Mouse (Mus musculus): ENCODE measurements around the gene C8a. TPM values are rescaled to one million over a fixed set of nuclear protein-coding genes. Genes with fewer than 3 reads are reported as not detected.

The C8a gene
- polyA plus RNA-seq, 2 experiments: 10.3 to 12.4 TPM

DNA sequence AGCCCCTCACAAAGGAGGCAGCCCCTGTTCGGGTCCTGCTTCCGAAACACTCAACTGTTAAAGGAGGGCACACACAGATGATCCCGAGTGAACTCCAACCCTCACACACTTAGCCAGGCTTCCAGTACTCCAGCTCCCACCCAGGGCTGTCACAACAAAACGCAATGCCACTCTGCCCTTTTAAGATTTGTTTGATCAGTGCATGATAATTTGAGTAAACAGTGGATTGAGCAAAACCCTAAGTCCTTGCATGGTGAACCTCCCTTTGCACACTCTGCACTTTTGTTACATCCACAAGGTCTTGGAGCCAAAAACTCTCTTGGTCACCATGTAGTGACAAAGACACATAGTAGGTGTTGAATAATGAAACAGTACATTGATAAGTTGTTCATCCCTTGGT is 72.1 kb downstream of the C8a start:
- Histone ChIP-seq H3K36me3 (replicated peaks; ENCODE audit: control insufficient read depth, insufficient read depth, low read depth) (no peaks in the 10 kb centered on the region), H3K27me3 (ENCODE audit: control insufficient read depth, insufficient read depth, low read length) (no peaks in the 10 kb centered on the region), H3K27ac (no peak overlapping the region), H3K4me1 (replicated peaks; ENCODE audit: control insufficient read depth in 2 of 2, insufficient read depth in 2 of 2, low read length in 1 of 2) (no peaks in the 10 kb centered on the region), H3K9me3 (ENCODE audit: control insufficient read depth, low read length) (no peaks in the 10 kb centered on the region), H3K9ac (replicated peaks) (no peak overlapping the region), H3K4me3 (ENCODE audit: insufficient read depth in 1 of 2, low read depth in 2 of 2, low read length in 2 of 2) (no peak overlapping the region), H3K4me2 (ENCODE audit: low read depth) (no peak overlapping the region)
- WGBS (ENCODE audit: insufficient replicate concordance): 55% methylated on average over 4 of the region's 4 CpGs
- DNase-seq (ENCODE audit: low read depth in 3 of 3, low spot score in 3 of 3) (no peak), ATAC-seq (ENCODE audit: insufficient read depth) (no peak)
- no peak for TF ChIP-seq EP300 (IDR thresholded peaks at IDR 0.05; ENCODE audit: low read depth)
- TF ChIP-seq CTCF (IDR thresholded peaks at IDR 0.05; ENCODE audit: low read depth): no peak

DNA sequence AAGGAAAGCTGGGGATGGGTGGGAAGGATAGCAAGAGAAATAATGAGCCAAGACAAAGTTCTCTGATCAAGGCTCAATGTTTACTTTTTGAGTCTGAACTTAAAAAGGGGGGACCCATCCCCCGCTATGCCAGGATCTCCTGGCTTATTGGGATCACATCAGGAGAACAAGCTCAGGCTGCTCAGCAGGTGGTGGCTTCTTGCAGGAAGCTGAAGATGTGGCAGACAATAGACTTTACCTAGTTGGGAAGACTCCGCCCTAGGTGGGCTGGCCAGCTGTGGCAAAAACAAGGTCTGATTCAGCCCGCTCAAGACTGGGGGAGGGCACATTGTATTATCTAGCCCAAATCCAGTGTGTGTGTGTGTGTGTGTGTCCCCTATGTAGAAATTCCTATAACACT is 74.6 kb downstream of the C8a start:
- H3K9me3 ChIP-seq (ENCODE audit: control insufficient read depth, low read length): no peaks in the 10 kb centered on the region
- no peak for TF ChIP-seq CTCF (IDR thresholded peaks at IDR 0.05; ENCODE audit: low read depth)
- H3K4me2 ChIP-seq (ENCODE audit: low read depth): no peak overlapping the region
- H3K9ac ChIP-seq (replicated peaks): no peak overlapping the region
- DNase-seq (ENCODE audit: low read depth in 3 of 3, low spot score in 3 of 3): no peak
- H3K27ac ChIP-seq: no peak overlapping the region
- no peaks in the 10 kb centered on the region for H3K36me3 ChIP-seq (replicated peaks; ENCODE audit: control insufficient read depth, insufficient read depth, low read depth)
- no peaks in the 10 kb centered on the region for H3K27me3 ChIP-seq (ENCODE audit: control insufficient read depth, insufficient read depth, low read length)
- WGBS (ENCODE audit: insufficient replicate concordance): 66% methylated on average over 3 of the region's 3 CpGs
- no peak for ATAC-seq (ENCODE audit: insufficient read depth)
- H3K4me1 ChIP-seq (replicated peaks; ENCODE audit: control insufficient read depth in 2 of 2, insufficient read depth in 2 of 2, low read length in 1 of 2): no peaks in the 10 kb centered on the region
- no peak overlapping the region for H3K4me3 ChIP-seq (ENCODE audit: insufficient read depth in 1 of 2, low read depth in 2 of 2, low read length in 2 of 2)

DNA sequence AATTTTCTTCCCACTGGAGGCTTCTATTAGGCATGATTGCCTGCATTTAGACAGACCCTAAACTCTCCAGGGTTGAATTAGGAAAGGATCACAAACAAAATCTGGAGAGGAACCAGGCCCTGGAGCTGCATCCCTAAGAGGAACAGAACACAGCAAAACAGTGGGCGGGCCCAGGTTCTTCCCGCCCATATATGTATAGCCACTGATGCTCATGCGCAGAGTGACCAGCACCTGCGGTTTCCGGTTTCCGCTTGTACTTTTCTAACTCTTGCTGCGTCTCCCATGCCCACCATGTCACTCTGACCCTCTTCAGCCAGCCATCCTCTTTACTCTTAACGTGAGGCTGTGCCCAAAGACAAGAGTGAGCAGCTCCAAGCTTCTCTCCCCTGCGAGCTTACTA is 77.2 kb downstream of the C8a start:
- DNase-seq (ENCODE audit: low read depth in 3 of 3, low spot score in 3 of 3) (no peak), ATAC-seq (ENCODE audit: insufficient read depth) (no peak)
- no peaks in the 10 kb centered on the region for H3K9me3 ChIP-seq (ENCODE audit: control insufficient read depth, low read length)
- no peak overlapping the region for H3K9ac ChIP-seq (replicated peaks)
- no peak overlapping the region for H3K27ac ChIP-seq
- H3K4me2 ChIP-seq (ENCODE audit: low read depth): no peak overlapping the region
- TF ChIP-seq CTCF (IDR thresholded peaks at IDR 0.05; ENCODE audit: low read depth) (no peak), EP300 (IDR thresholded peaks at IDR 0.05; ENCODE audit: low read depth) (no peak)
- H3K27me3 ChIP-seq (ENCODE audit: control insufficient read depth, insufficient read depth, low read length): no peaks in the 10 kb centered on the region
- H3K4me1 ChIP-seq (replicated peaks; ENCODE audit: control insufficient read depth in 2 of 2, insufficient read depth in 2 of 2, low read length in 1 of 2): no peaks in the 10 kb centered on the region
- H3K36me3 ChIP-seq (replicated peaks; ENCODE audit: control insufficient read depth, insufficient read depth, low read depth): no peaks in the 10 kb centered on the region
- 62% methylated on average over 9 of the region's 9 CpGs for WGBS (ENCODE audit: insufficient replicate concordance)
- no peak overlapping the region for H3K4me3 ChIP-seq (ENCODE audit: insufficient read depth in 1 of 2, low read depth in 2 of 2, low read length in 2 of 2)

DNA sequence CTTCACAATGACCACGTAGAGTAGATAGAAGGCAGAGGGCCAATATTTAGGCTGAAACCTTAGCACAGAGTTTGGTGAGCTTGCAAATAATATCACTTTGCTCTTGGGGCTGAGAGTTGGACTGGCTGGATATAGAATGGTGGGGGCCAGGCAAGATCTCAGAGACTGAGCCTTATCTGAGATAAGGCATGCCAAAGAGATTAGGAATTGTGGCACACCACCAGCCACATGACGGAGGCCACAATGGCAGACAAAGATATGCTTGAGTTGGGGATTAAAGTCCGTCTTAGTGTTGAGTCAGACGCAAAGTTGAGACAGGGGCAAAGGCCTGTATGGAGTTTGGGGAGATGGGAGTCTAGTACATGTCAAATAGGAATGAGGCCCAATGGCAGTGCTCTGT is 84.1 kb downstream of the C8a start:
- no peak for ATAC-seq (ENCODE audit: insufficient read depth)
- no peaks in the 10 kb centered on the region for H3K9me3 ChIP-seq (ENCODE audit: control insufficient read depth, low read length)
- no peak overlapping the region for H3K4me3 ChIP-seq (ENCODE audit: insufficient read depth in 1 of 2, low read depth in 2 of 2, low read length in 2 of 2)
- H3K4me1 ChIP-seq (replicated peaks; ENCODE audit: control insufficient read depth in 2 of 2, insufficient read depth in 2 of 2, low read length in 1 of 2): no peaks in the 10 kb centered on the region
- H3K36me3 ChIP-seq (replicated peaks; ENCODE audit: control insufficient read depth, insufficient read depth, low read depth): no peaks in the 10 kb centered on the region
- no peaks in the 10 kb centered on the region for H3K27me3 ChIP-seq (ENCODE audit: control insufficient read depth, insufficient read depth, low read length)
- TF ChIP-seq EP300 (IDR thresholded peaks at IDR 0.05; ENCODE audit: low read depth) (no peak), CTCF (IDR thresholded peaks at IDR 0.05; ENCODE audit: low read depth) (no peak)
- no peak overlapping the region for H3K4me2 ChIP-seq (ENCODE audit: low read depth)
- whole genome bisulfite sequencing (ENCODE audit: insufficient replicate concordance): 60% methylated on average over 4 of the region's 4 CpGs
- no peak overlapping the region for H3K27ac ChIP-seq
- H3K9ac ChIP-seq (replicated peaks): no peak overlapping the region
- DNase-seq (ENCODE audit: low read depth in 3 of 3, low spot score in 3 of 3): no peak

DNA sequence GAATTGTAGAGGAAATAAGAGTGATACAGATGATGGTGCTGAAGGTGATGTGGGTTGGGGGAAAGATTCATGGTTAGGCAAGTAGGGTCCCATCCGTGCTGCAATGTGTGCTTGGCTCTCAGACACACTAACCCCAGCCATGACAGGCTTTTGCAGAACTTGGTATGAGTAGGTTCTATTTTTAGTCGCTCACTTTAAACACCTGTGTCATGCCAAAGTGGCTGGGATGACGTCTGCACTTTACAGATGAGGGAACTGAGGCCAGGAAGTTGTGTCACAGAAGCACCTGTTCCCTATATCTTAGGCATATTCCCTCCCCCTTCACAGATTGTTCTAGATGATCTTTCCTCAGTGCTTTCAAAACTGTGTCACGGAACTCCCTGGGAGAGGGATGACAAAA is 93.9 kb downstream of the C8a start:
- H3K9me3 ChIP-seq (ENCODE audit: control insufficient read depth, low read length): no peaks in the 10 kb centered on the region
- H3K4me2 ChIP-seq (ENCODE audit: low read depth): no peak overlapping the region
- 39% methylated on average over 4 of the region's 4 CpGs for WGBS (ENCODE audit: insufficient replicate concordance)
- H3K36me3 ChIP-seq (replicated peaks; ENCODE audit: control insufficient read depth, insufficient read depth, low read depth): no peaks in the 10 kb centered on the region
- no peak for DNase-seq (ENCODE audit: low read depth in 3 of 3, low spot score in 3 of 3)
- H3K9ac ChIP-seq (replicated peaks): no peak overlapping the region
- H3K27ac ChIP-seq: no peak overlapping the region
- ATAC-seq (ENCODE audit: insufficient read depth): no peak
- H3K4me3 ChIP-seq (ENCODE audit: insufficient read depth in 1 of 2, low read depth in 2 of 2, low read length in 2 of 2): no peak overlapping the region
- H3K27me3 ChIP-seq (ENCODE audit: control insufficient read depth, insufficient read depth, low read length): no peaks in the 10 kb centered on the region
- no peaks in the 10 kb centered on the region for H3K4me1 ChIP-seq (replicated peaks; ENCODE audit: control insufficient read depth in 2 of 2, insufficient read depth in 2 of 2, low read length in 1 of 2)
- TF ChIP-seq EP300 (IDR thresholded peaks at IDR 0.05; ENCODE audit: low read depth) (no peak), CTCF (IDR thresholded peaks at IDR 0.05; ENCODE audit: low read depth) (no peak)

DNA sequence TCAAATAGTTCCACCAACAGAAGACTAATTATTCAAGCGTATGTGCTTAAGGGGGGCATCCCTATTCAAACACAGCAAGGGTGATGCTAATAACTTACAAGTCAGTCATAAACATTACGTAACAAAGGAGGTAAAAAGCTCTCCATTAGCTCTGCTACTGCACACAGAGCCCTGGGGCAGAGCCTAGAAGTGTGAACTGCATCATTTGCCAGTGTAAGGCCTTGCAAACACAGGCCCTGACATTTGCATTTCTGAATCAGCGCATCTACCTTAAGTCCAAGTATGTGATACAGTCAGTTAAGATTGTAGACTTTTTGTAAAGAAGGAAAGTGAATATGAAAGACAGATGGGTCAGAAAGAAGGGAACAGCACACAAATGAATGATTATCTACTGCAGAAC is 94.8 kb downstream of the C8a start:
- ATAC-seq (ENCODE audit: insufficient read depth) (no peak), DNase-seq (ENCODE audit: low read depth in 3 of 3, low spot score in 3 of 3) (no peak)
- Histone ChIP-seq H3K4me3 (ENCODE audit: insufficient read depth in 1 of 2, low read depth in 2 of 2, low read length in 2 of 2) (no peak overlapping the region), H3K9ac (replicated peaks) (no peak overlapping the region), H3K9me3 (ENCODE audit: control insufficient read depth, low read length) (no peaks in the 10 kb centered on the region), H3K4me1 (replicated peaks; ENCODE audit: control insufficient read depth in 2 of 2, insufficient read depth in 2 of 2, low read length in 1 of 2) (no peaks in the 10 kb centered on the region), H3K36me3 (replicated peaks; ENCODE audit: control insufficient read depth, insufficient read depth, low read depth) (no peaks in the 10 kb centered on the region), H3K27me3 (ENCODE audit: control insufficient read depth, insufficient read depth, low read length) (no peaks in the 10 kb centered on the region), H3K4me2 (ENCODE audit: low read depth) (no peak overlapping the region), H3K27ac (no peak overlapping the region)
- WGBS (ENCODE audit: insufficient replicate concordance): 69% methylated on average over 3 of the region's 3 CpGs
- no peak for TF ChIP-seq CTCF (IDR thresholded peaks at IDR 0.05; ENCODE audit: low read depth)
